In the genomic region with DNA sequence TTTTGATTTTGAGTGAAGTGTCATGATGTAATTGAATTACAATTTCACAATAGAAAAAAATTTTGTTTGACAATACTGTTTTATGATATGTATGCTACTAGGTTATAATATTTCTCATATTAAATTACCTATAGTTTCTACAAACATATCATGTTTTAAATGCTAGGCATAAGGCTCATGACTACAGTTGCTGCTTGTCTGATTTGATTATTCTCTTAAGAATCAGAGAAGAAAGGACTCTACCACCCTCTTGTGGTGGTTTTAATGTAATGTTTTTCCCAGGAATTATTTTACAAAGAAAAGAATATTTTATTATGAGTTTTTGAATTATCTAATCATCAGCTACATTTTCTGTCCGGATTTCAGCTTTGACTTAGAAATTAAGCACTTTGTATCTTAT, we compare ENCODE assay signal across 10 mouse cellular contexts.
A peak's percentile ranks its signal among the peaks of the same experiment; 100 is the strongest.
DNase-seq lines count a peak whose midpoint lies in the region; TF ChIP-seq lines count a peak whose summit lies in the region.
"Had no signal": no experiment of that assay in that cellular context is flagged by ENCODE, and none has a peak within 500 bp of the region (broad histone marks: within the 10 kb centered on the region; RNA-seq: fewer than 3 reads in every experiment).

No protein-coding gene starts in this region.

- no peak for TF ChIP-seq CTCF in kidney, adult 2 months (conservative IDR thresholded peaks at IDR 0.05; ENCODE audit: insufficient read depth, insufficient read length, low read depth, low read length)
- TF ChIP-seq CTCF in cerebellum, adult 2 months (IDR thresholded peaks at IDR 0.05; ENCODE audit: borderline replicate concordance, insufficient read depth, low read depth, low read length) = no peak

- H3K4me1 ChIP-seq in kidney, adult 2 months (ENCODE audit: control insufficient read depth, insufficient read depth, low read length) = no peaks in the 10 kb centered on the region
- no peaks in the 10 kb centered on the region for H3K4me1 ChIP-seq in cerebellum, adult 2 months (ENCODE audit: control insufficient read depth, insufficient read depth, low read length)
- H3K4me1 ChIP-seq: neural tube, embryonic 13.5 days; stomach, embryonic 15.5 days had no signal

- H3K27me3 ChIP-seq in kidney, adult 2 months (replicated peaks; ENCODE audit: control insufficient read depth, insufficient read depth, low read length) = no peaks in the 10 kb centered on the region
- H3K27me3 ChIP-seq in cerebellum, adult 2 months (ENCODE audit: control insufficient read depth, insufficient read depth, low read length) = no peaks in the 10 kb centered on the region
- H3K27me3 ChIP-seq: neural tube, embryonic 13.5 days; stomach, embryonic 15.5 days had no signal

- no peak for TF ChIP-seq POLR2A in kidney, adult 2 months (IDR thresholded peaks at IDR 0.05; ENCODE audit: low read depth, low read length)
- no peak for TF ChIP-seq POLR2A in cerebellum, adult 2 months (IDR thresholded peaks at IDR 0.05; ENCODE audit: borderline replicate concordance, insufficient read depth, low read length)

- no peak overlapping the region for H3K4me3 ChIP-seq in kidney, adult 2 months (ENCODE audit: insufficient read depth, low read depth, low read length)
- no peak overlapping the region for H3K4me3 ChIP-seq in cerebellum, adult 2 months (replicated peaks; ENCODE audit: insufficient read depth, low read depth, low read length)
- H3K4me3 ChIP-seq: neural tube, embryonic 13.5 days; stomach, embryonic 15.5 days had no signal

- H3K36me3 ChIP-seq in kidney, adult 2 months (ENCODE audit: control insufficient read depth, insufficient read depth, low read length) = peaks cover 5% of the 10 kb centered on the region
- H3K36me3 ChIP-seq: neural tube, embryonic 13.5 days; stomach, embryonic 15.5 days had no signal

- DNase-seq in kidney, adult 2 months = peak; percentile 7
- DNase-seq in kidney, adult 11 months = no peak
- peak; percentile 17 for DNase-seq in CD4-positive helper T cell, adult 2 months (ENCODE audit: low read depth, low spot score)
- DNase-seq in NIH3T3 (ENCODE audit: low read depth) = peak; percentile 75
- DNase-seq in large intestine, adult 2 months (ENCODE audit: low read depth, low spot score) = peak; percentile 33
- no peak for DNase-seq in cerebellum, adult 2 months
- no peak for DNase-seq in spleen, postnatal 4 days (ENCODE audit: low spot score in 2 of 2)
- DNase-seq in frontal cortex, postnatal 25 days (ENCODE audit: low spot score in 2 of 2) = no peak

- H3K27ac ChIP-seq in kidney, adult 2 months (ENCODE audit: insufficient read depth, low read depth, low read length) = no peak overlapping the region
- no peak overlapping the region for H3K27ac ChIP-seq in cerebellum, adult 2 months (ENCODE audit: insufficient read depth, low read length)
- H3K27ac ChIP-seq: neural tube, embryonic 13.5 days; stomach, embryonic 15.5 days had no signal

- WGBS in kidney, adult 2 months = 11% methylated on average over 1 of the region's 1 CpGs
- 9% methylated on average over 1 of the region's 1 CpGs for WGBS in large intestine, adult 2 months
- 9% methylated on average over 1 of the region's 1 CpGs for WGBS in cerebellum, adult 2 months

Comparison
In these comparisons a context has a peak if more than half of its experiments do, and no peak if none do; other contexts are left out.
1. DNase-seq: peak in kidney, adult 2 months (single experiment), CD4-positive helper T cell, adult 2 months (single experiment), NIH3T3 (single experiment) and large intestine, adult 2 months (single experiment); none in kidney, adult 11 months (single experiment), cerebellum, adult 2 months (0 of 2), spleen, postnatal 4 days (0 of 2) and frontal cortex, postnatal 25 days (0 of 2).